Mouse (Mus musculus): ENCODE measurements at regions not wholly inside any gene's neighbourhood (a gene's known extent, or its start where the extent isn't known, plus 50 kb on each side); places are given as distances from the start of the nearest gene placed in this dataset.

GRCm38 (mm10) chr9:14203307-14203695 lies 71.6 kb upstream of the Sesn3 start:
- intact Hi-C loops (cut with DNase I), result no loop called here
- DNase-seq (ENCODE audit: low spot score), result no peak

- intact Hi-C loops (cut with DNase I), result no loop called here
- no peak for DNase-seq (ENCODE audit: low spot score)
Observed at GRCm38 (mm10) chr9:14203768-14204416, 71.0 kb upstream of the Sesn3 start.

- DNase-seq (ENCODE audit: low spot score), result no peak
- intact Hi-C loops (cut with DNase I), result no loop called here
Observed at GRCm38 (mm10) chr9:14204817-14205216, 70.0 kb upstream of the Sesn3 start.

- peak; percentile 10 for DNase-seq (ENCODE audit: low spot score)
- intact Hi-C loops (cut with DNase I), result no loop called here
Observed at GRCm38 (mm10) chr9:14206838-14207560, 67.9 kb upstream of the Sesn3 start.

- peak; percentile 16 for DNase-seq (ENCODE audit: low spot score)
- intact Hi-C loops (cut with DNase I), result no loop called here
Observed at GRCm38 (mm10) chr9:14207561-14207936, 67.3 kb upstream of the Sesn3 start.

GRCm38 (mm10) chr9:14213283-14213682 lies 61.6 kb upstream of the Sesn3 start:
- no peak for DNase-seq (ENCODE audit: low spot score)
- intact Hi-C loops (cut with DNase I), result no loop called here

- intact Hi-C loops (cut with DNase I), result no loop called here
- DNase-seq (ENCODE audit: low spot score), result no peak
Observed at GRCm38 (mm10) chr9:14215171-14215782, 59.6 kb upstream of the Sesn3 start.

GRCm38 (mm10) chr9:14215961-14216360 lies 58.9 kb upstream of the Sesn3 start:
- DNase-seq (ENCODE audit: low spot score), result no peak
- intact Hi-C loops (cut with DNase I), result no loop called here

- intact Hi-C loops (cut with DNase I), result no loop called here
- no peak for DNase-seq (ENCODE audit: low spot score)
Observed at GRCm38 (mm10) chr9:14222936-14223335, 51.9 kb upstream of the Sesn3 start.
